Mouse (Mus musculus): ENCODE measurements around the gene Ccdc173.

Ccdc173 gene

DNA sequence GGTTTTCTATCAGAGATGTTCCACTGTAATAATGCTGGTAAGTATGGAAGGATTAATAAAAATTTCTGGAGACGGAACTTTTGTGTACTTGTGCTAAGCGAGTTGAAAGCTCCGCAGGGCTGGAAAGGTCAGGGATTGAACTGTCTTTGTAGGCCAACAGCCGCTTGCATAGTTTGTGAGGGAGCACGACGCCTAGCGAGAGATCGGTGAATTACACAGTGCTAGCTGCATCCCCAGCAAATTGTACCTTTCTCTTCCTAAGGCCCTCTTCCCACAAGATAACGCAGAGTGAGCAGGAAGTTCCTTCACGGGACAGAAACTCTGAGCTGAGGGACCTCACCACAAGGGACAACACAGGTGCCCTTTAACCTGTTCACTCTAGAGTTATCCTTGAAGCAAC lies 910 bp upstream of the Ccdc173 start:
- in situ Hi-C loops (cut with MboI, MseI), result loop anchor here in 1 of 2 experiments (10.0 kb wide), 1 partner anchor 1465 kb away; no protein-coding TSS in a partner anchor

DNA sequence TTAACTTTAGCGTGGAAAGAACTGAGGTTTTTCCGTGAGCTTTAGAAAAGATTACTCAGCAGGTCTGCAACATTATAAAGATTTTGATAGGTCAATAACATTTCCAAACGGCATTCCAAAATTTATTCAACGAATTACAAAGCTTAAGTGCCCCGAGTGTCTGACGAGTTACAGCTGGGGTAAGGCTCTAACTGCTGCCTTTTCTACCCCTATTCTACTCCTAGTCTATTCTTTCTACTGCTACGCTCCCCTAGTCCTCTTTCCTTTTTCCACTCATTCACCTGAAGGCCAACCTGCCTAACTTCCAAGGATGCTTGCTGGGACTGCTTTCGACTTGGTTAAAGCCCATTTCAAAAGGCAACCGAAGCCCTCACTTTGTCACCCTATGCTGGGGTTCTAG lies 401 bp downstream of the Ccdc173 start:
- in situ Hi-C loops (cut with MboI, MseI), result loop anchor here in 1 of 2 experiments (10.0 kb wide), 1 partner anchor 154 kb away; no protein-coding TSS in a partner anchor

- in situ Hi-C loops (cut with MboI, MseI), result no loop called here
Measured at GRCm38 (mm10) chr2:69778836-69779177, 10.6 kb downstream of the Ccdc173 start.

DNA sequence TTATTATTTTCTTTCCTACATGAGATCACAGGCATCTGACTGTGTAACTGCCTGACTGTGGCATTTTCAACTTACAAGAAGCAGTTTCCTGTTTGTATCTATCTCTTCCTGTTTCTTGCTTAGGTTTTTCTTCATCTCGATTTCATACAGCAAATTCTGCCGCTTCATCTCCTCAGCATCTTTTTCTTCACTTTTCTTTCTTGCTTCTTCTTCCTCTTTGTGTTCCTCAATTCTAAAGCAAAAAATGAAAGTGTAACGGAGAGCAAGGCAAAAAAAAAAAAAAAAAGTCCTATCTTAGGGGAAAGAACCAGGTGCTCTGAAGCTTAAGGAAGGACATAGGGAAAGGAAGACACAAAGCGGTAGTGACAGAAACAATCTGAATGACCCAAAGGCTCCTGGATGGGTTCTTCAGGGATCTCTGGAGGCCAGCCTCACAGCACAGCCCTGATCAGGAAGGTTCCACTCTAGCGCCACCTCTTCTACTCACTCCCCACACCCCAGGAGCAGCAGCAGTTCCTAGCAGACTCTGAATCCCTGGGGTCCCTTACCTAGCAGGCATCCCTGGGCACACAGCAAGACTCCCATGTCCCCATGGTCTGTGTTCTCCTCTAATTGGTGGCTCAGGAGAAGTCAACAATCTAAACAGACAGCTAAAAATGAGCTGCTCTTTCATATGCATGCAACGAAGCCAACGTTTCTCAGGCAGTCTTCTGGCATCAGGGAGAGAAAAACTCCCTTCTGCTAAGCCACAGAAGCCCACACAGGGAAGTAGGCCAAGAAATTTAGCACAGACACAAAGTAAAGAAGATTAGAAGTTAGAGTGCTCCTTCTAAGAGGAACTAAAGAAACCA lies 11.2 kb downstream of the Ccdc173 start:
- in situ Hi-C loops (cut with MboI, MseI), result no loop called here

DNA sequence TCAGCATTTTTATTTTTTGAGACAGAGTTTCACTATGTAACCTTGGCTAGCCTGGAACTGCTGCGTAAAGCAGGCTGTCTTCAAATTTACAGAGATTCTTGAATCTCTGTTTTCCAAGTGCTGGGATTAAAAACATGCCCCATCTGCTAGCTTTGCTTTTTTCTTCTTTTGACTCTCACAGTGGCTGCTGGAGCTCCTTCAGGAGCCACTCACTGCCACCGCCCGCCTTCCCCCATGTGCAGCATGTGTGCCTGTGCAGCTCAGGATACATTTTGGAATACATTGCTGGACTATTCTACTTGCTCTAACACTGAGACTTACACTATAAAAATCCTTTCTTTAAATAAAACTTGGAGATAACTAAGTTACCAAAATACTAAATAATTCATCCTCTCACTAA lies 16.0 kb downstream of the Ccdc173 start:
- in situ Hi-C loops (cut with MboI, MseI), result loop anchor here in 1 of 2 experiments (5.0 kb wide), 1 partner anchor 894 kb away; no protein-coding TSS in a partner anchor

- in situ Hi-C loops (cut with MboI, MseI), result no loop called here
Measured at GRCm38 (mm10) chr2:69764716-69765115, 24.7 kb downstream of the Ccdc173 start.

- in situ Hi-C loops (cut with MboI, MseI), result no loop called here
Measured at GRCm38 (mm10) chr2:69763340-69763739, 26.0 kb downstream of the Ccdc173 start.

DNA sequence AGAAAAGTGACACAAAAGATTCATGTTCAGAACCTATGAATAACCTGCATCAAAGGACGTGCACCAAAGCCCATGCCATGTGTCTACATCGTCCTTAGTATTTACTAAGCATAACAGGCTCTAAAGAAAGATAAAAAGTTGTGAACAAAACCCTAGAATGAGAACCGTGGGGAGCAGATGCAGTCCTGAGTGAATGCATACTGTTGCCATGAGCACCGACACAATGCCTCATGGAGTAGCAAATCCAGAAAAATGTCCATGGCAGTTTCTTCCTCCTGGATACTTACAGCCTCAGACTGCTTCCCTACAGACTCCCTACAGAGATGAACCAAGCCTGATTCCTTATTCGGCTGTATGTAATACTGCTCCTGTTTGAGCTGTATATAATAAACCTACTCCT lies 28.4 kb downstream of the Ccdc173 start:
- in situ Hi-C loops (cut with MboI, MseI), result no loop called here

DNA sequence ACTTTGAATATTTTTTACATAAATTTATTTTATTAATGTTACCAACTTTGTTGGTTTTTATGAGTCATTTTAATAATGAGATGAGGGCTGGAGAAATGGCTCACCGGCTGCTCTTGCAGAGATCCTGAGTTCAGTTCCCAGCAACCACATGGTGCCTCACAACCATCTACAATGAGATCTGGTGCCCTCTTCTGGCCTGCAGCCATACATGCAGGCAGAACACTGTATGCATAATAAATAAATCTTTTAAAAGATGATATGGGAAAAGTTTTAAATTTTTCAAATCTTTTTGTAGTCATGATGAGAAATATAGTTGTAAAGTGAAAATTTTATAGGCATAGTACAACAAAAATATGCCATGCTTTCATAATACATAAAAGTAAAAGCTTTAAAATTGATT lies 44.3 kb downstream of the Ccdc173 start:
- in situ Hi-C loops (cut with MboI, MseI), result no loop called here

DNA sequence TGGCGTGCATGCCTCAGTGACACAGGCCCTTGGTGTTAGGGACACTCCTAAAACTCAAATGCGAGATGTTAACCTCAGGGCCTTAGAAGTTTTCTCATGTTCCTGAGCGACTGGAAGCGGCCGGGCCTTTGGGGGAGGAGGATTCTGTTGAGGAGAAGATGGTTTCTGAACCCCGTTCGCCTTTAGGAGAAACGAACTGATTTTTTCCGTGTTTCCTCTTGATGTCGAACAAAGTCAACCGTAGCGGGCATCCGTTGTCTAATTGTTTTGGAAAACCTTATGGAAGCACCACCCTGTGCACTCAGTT lies 65.9 kb downstream of the Ccdc173 start:
- in situ Hi-C loops (cut with MboI, MseI), result no loop called here

DNA sequence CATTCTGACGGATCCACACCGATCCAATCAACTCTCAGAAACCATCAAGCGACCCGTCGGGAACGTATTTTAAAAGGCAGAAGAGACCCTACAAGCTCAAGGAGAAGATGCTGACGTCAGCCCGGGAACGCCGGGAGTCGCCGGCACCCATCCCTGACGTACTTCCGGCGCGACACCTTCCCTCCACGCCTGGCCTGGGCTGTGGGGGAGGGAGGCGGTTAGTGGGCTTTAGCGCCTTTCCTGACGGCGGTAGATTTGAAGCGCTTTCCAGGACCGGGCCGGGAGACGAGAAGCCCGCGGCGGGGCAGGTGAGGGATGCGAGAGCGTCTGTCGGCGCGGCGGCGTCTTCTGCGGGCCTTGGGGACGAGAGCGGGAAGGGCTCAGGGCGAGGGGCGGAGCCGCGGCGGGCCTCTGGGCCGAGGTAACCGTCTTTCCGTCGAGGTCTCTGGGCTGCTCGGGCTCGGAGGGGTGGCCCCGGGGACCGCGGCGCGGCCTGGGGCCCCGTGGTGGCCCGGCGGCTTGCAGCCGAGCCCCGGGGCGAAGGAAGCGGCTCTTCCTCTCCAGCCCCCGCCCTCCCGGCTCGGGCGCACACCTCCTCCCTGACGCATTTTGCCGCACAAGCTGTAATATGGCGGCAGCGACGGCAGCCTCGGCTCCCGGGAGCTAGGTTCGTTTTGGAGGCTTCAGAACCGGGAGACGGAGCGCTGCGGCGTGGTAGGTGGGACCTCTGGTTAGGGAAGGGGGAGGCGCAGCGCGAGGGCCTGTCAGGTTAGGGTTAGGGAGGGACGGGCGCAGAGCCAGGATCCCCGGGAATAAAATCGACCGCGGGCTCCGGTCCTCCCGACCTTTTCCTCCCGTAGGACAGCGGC lies 66.5 kb downstream of the Ccdc173 start:
- in situ Hi-C loops (cut with MboI, MseI), result no loop called here

- in situ Hi-C loops (cut with MboI, MseI), result no loop called here
Measured at GRCm38 (mm10) chr2:69722273-69722649, 67.1 kb downstream of the Ccdc173 start, which contains the start of gene Ppig. Ppig (plus strand) TSS chr2:69722545.

DNA sequence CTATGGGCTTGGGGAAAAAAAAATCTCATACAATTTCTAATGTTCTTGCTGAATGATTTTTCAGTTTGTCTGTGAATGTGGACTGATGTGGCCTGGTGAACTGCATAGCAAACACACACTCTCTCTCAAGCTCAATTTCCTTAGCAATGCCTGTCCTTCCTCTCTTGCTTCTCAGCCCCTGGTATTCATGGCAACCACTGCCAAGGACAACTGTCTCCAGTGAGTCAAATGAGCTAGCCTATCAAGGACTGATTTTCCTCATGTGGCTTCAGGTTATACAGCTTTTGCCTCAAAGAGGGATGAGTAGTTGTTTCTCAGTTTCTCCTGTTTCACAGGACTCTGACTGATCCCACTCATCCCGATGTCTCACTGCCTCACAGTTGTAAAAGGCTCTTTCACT lies 70.3 kb downstream of the Ccdc173 start:
- in situ Hi-C loops (cut with MboI, MseI), result no loop called here

DNA sequence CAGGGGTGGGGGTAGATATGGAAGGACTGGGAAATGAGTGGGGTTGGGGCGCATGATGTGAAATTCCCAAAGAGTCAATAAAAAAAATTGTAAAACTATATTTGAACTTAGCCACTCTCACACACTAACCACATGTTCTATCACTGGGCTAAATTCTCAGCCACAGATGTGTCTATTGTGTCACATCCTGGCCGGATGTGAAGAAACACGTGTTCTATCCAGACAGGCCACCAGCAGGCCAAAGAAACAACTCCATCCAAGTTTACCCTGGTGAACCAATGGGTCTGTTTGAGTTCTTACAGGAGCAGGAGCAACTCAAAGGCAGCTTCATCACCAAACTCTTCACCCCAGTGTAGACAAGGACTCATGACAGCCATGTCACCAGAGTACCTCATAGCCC lies 72.9 kb downstream of the Ccdc173 start:
- in situ Hi-C loops (cut with MboI, MseI), result no loop called here

- in situ Hi-C loops (cut with MboI, MseI), result no loop called here
Measured at GRCm38 (mm10) chr2:69714126-69714525, 75.2 kb downstream of the Ccdc173 start.

- in situ Hi-C loops (cut with MboI, MseI), result no loop called here
Measured at GRCm38 (mm10) chr2:69713626-69714014, 75.8 kb downstream of the Ccdc173 start.

DNA sequence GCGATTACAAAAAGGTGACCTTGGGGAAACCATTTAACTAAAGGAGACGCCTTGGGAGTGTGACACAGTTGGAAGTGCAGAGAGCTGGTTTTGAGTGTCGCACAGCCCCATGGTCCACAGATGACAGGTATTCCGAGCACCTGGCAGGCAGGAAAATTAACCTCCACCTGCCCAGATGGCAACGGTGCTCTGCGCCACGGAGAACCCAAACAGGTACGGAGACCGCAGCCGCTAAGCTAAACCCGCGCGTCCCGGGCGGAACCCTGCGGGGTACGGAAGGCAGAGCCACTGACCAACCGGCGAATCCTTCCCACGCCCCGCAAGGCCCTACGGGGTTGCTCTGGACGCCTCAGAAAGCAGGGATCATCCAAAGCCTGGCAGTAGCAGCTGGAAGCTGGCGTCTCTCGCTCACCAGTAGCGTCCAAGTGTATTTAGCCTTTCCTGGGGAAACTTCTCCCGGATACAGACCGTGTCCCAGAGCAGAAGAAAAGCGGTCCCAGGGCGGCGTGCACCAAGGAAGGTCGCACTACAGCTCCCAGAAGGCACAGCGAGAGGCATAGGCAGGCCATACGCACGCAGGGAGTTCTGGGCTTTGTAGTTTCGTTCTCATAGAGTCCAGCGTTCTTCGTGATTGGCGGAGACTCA lies 76.3 kb downstream of the Ccdc173 start, which contains the start of gene Fastkd1:
Gene Fastkd1 (minus strand): TSS at position 536 of the 645 bp plus-strand sequence.
- in situ Hi-C loops (cut with MboI, MseI), result no loop called here

DNA sequence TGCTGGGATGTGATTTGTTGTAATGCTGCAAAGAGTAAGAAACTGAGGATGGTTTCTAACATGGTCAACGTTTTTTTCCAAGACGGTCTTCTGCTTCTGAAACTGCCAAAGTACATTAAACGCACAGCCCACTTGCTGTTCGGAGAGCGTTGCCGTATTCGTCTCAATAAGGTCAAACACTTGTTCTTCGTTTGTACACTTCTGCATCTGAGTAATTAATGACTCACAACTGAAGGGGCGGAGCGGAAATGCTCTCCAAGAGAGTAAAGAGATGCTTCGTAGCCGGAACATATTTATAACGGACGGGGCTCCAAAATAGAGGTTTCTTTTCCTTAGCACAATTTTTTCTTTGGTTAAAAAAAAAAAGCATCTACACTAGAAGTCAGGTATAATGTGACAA lies 77.2 kb downstream of the Ccdc173 start:
- in situ Hi-C loops (cut with MboI, MseI), result no loop called here
